ENCODE assay signal across 20 mouse cellular contexts in the genomic region with DNA sequence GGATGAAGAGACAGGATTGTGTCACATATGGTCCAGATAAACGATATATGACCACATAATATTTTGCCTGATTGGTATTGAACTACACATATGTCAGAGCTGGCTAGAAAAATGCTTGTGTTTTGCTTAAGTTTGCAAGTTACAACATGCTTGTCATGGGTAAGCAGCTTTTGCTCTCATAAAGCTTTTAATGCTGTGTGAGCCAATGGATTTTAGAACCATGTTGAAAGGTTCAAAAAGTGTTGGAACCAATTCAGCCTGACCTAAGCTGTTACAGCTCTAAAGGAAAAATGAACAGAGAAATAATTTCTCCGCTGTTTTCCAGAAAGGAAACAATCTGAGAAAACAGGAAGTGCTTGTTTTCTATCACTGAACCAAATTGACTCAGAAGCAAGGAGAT.
A peak's percentile ranks its signal among the peaks of the same experiment; 100 is the strongest.
DNase-seq lines count a peak whose midpoint lies in the region; ATAC-seq and TF ChIP-seq lines count a peak whose summit lies in the region.
"Had no signal": no experiment of that assay in that cellular context is flagged by ENCODE, and none has a peak within 500 bp of the region (broad histone marks: within the 10 kb centered on the region; RNA-seq: fewer than 3 reads in every experiment).

No protein-coding gene starts in this region.

- DNase-seq in heart, adult 9 months (ENCODE audit: low spot score in 2 of 2), result peak; percentile 21 to 24
- no peak for DNase-seq in layer of hippocampus, adult 2 months (ENCODE audit: low spot score in 2 of 2)
- DNase-seq in layer of hippocampus, adult 18-20 months (ENCODE audit: low spot score in 2 of 2), result no peak
- DNase-seq in brain, adult 2 months (ENCODE audit: low read depth, low spot score), result peak; percentile 62
- DNase-seq in MN1 (ENCODE audit: low spot score), result no peak
- DNase-seq: adrenal gland, postnatal 14 days; cerebellum, adult 9-10 months; gastrocnemius, postnatal 10 days; heart, adult 2 months; kidney, postnatal 25 days; left cerebral cortex, postnatal 4 days; thymus, adult 2 months; thymus, postnatal 4 days had no signal

- no peak overlapping the region for H3K4me3 ChIP-seq in heart, embryonic 12.5 days
- no peak overlapping the region for H3K4me3 ChIP-seq in layer of hippocampus, adult 2 months
- no peak overlapping the region for H3K4me3 ChIP-seq in olfactory bulb, adult 2 months (ENCODE audit: insufficient read depth, low read depth, low read length)
- H3K4me3 ChIP-seq: forebrain, embryonic 10.5 days; heart, adult 2 months; midbrain, embryonic 12.5 days had no signal

- no peaks in the 10 kb centered on the region for H3K27me3 ChIP-seq in heart, embryonic 12.5 days (replicated peaks)
- H3K27me3 ChIP-seq: midbrain, embryonic 12.5 days had no signal

- H3K9me3 ChIP-seq in heart, embryonic 12.5 days (replicated peaks), result no peaks in the 10 kb centered on the region
- H3K9me3 ChIP-seq: forebrain, embryonic 10.5 days; midbrain, embryonic 12.5 days had no signal

- no peaks in the 10 kb centered on the region for H3K4me1 ChIP-seq in heart, embryonic 12.5 days (replicated peaks)
- H3K4me1 ChIP-seq in olfactory bulb, adult 2 months (ENCODE audit: control insufficient read depth, insufficient read depth, low read length), result peaks cover 3% of the 10 kb centered on the region; the same call in 1 of the 2 replicates
- H3K4me1 ChIP-seq: forebrain, embryonic 10.5 days; midbrain, embryonic 12.5 days had no signal

- H3K9ac ChIP-seq in heart, embryonic 12.5 days, result no peak overlapping the region
- H3K9ac ChIP-seq: midbrain, embryonic 12.5 days had no signal

- TF ChIP-seq POLR2A in olfactory bulb, adult 2 months (IDR thresholded peaks at IDR 0.05; ENCODE audit: insufficient read depth, low read depth, low read length), result no peak

- 75% methylated on average over 2 of the region's 2 CpGs for WGBS in heart, embryonic 12.5 days
- WGBS in olfactory bulb, adult 2 months, result 75% methylated on average over 2 of the region's 2 CpGs

- H3K36me3 ChIP-seq in heart, embryonic 12.5 days, result no peaks in the 10 kb centered on the region
- H3K36me3 ChIP-seq: forebrain, embryonic 10.5 days had no signal

- ATAC-seq in heart, embryonic 12.5 days (ENCODE audit: insufficient number of reproducible peaks, low FRiP score), result no peak
- ATAC-seq: hindbrain, postnatal 0 days; intestine, embryonic 16.5 days had no signal

- TF ChIP-seq CTCF in layer of hippocampus, adult 2 months (conservative IDR thresholded peaks at IDR 0.05), result no peak
- TF ChIP-seq CTCF in olfactory bulb, adult 2 months (IDR thresholded peaks at IDR 0.05; ENCODE audit: insufficient read depth, low read depth, low read length), result no peak

- H3K27ac ChIP-seq in heart, embryonic 12.5 days (ENCODE audit: poor library complexity, severe bottlenecking), result no peak overlapping the region
- H3K27ac ChIP-seq in layer of hippocampus, adult 2 months, result peak overlapping the region; percentile 88
- 0 out of 2 replicates have a peak overlapping the region, but pooled peaks have one; percentile 57 for H3K27ac ChIP-seq in olfactory bulb, adult 2 months (ENCODE audit: insufficient read depth, low read depth, low read length)
- H3K27ac ChIP-seq: forebrain, embryonic 10.5 days; hindbrain, postnatal 0 days; midbrain, embryonic 12.5 days; stomach, postnatal 0 days had no signal

- no peak overlapping the region for H3K4me2 ChIP-seq in heart, embryonic 12.5 days
- H3K4me2 ChIP-seq: midbrain, embryonic 12.5 days had no signal

Comparison
In these comparisons a context has a peak if more than half of its experiments do, and no peak if none do; other contexts are left out.
1. DNase-seq: peak in heart, adult 9 months (2 of 2) and brain, adult 2 months (single experiment); none in layer of hippocampus, adult 2 months (0 of 2), layer of hippocampus, adult 18-20 months (0 of 2) and MN1 (single experiment).